Mouse (Mus musculus): Measurements from ENCODE around the gene Henmt1. TPM values are rescaled to one million over a fixed set of nuclear protein-coding genes. Genes with fewer than 3 reads are reported as not detected.

The Henmt1 gene
- total RNA-seq (2021), result 1 to 10 TPM; 2.1 to 2.3 TPM
- long read RNA-seq, experiment 1, partial matches to known transcripts, result 0 of 3 reads
- long read RNA-seq, experiment 1, other reads (novel, unspliced or antisense), result 1 of 3 reads
- long read RNA-seq, experiment 2, result 0 reads

GRCm38 (mm10) chr3:108939573-108939972, at the start of gene Henmt1:
Gene Henmt1 (plus strand): TSS chr3:108939873.
- intact Hi-C loops (cut with DNase I), result no loop called here
- H3K4me3 ChIP-seq, result peak within 1 kb of the TSS; percentile 13; the same call in 1 of the 2 replicates
- TF ChIP-seq CTCF (IDR thresholded peaks at IDR 0.05), result no peak
- H3K27ac ChIP-seq, result no peak within 1 kb of the TSS
- no peak for DNase-seq (ENCODE audit: extremely low spot score in 1 of 2, low spot score in 2 of 2)

- no peak for TF ChIP-seq CTCF (IDR thresholded peaks at IDR 0.05)
- intact Hi-C loops (cut with DNase I), result no loop called here
- Histone ChIP-seq H3K27ac (no peak within 1 kb of the TSS), H3K4me3 (no peak within 1 kb of the TSS)
- DNase-seq (ENCODE audit: extremely low spot score in 1 of 2, low spot score in 2 of 2), result no peak
These were observed 49.8 kb upstream of the Henmt1 start, which contains the start of gene Fndc7 for GRCm38 (mm10) chr3:108889908-108890307. Gene Fndc7 (minus strand): TSS chr3:108890008.

DNA sequence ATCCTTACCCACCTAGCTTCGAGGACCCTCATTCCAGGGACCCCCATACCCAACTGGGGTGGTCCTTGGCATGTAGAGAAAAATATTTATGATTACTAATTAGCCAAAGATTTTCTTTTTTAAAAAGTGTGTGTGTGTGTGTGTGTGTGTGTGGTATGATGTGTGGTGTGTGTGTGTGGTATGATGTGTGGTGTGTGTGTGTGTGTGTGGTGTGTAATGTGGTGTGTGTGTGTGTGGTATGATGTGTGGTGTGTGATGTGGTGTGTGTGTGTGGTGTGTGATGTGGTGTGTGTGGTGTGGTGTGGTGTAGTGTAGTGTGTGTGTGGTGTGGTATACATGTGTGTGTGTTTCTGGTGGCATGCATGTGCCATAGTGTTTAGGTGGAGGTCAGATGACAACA, 47.6 kb upstream of the Henmt1 start:
- H3K27ac ChIP-seq, result no peak overlapping the region
- intact Hi-C loops (cut with DNase I), result no loop called here
- no peak overlapping the region for H3K4me3 ChIP-seq

GRCm38 (mm10) chr3:108892914-108893313, 46.8 kb upstream of the Henmt1 start:
- DNase-seq (ENCODE audit: extremely low spot score in 1 of 2, low spot score in 2 of 2), result no peak
- intact Hi-C loops (cut with DNase I), result no loop called here
- H3K27ac ChIP-seq, result no peak overlapping the region
- no peak for TF ChIP-seq CTCF (IDR thresholded peaks at IDR 0.05)
- no peak overlapping the region for H3K4me3 ChIP-seq

More for the DNA sequence above, 47.6 kb upstream of the Henmt1 start:
- TF ChIP-seq CTCF (IDR thresholded peaks at IDR 0.05), result no peak
- no peak for DNase-seq (ENCODE audit: extremely low spot score in 1 of 2, low spot score in 2 of 2)

DNA sequence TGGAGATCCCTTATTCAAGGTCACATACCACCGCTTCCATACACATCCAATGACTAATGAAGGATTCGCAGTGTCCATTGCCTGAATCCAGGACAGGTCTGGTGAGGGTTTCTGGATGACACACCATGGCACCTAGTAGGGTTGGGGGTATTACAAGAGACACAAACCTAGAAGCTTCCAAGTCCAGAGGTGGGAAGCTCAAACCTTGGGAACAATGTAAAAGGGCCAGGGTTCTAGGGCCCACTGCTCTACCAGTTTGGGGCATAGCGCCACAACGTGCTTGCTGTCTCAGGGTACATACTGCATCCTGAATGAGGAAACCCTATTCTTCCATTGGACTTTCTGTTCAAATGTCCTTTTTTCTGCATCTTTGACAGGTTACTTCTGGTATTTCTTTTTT, 41.0 kb upstream of the Henmt1 start:
- no peak overlapping the region for H3K27ac ChIP-seq
- DNase-seq (ENCODE audit: extremely low spot score in 1 of 2, low spot score in 2 of 2), result no peak
- no peak overlapping the region for H3K4me3 ChIP-seq
- TF ChIP-seq CTCF (IDR thresholded peaks at IDR 0.05), result no peak
- intact Hi-C loops (cut with DNase I), result no loop called here

DNA sequence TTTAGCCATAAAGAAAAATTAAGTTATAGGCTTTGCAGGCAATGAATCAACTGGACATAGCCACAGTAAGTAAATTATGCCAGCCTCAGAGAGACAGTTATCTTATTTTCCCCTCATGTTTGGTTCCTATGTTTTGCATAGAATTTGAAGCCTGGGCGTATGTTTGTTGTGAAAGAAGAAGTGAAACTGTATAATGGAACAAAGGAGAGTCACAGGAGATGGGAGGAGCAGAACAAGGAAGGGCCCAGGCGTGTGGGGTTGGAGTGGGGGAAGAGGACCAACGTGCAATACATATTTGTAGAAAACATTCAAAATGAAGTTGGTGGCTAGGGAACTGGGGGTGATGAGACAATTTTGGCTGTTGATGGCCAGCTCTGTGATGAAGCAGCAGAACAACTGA, 39.5 kb upstream of the Henmt1 start:
- no peak overlapping the region for H3K4me3 ChIP-seq
- intact Hi-C loops (cut with DNase I), result loop anchor here (5.0 to 10.0 kb wide), 2 partner anchors 198 to 235 kb away; no protein-coding TSS in a partner anchor
- no peak for DNase-seq (ENCODE audit: extremely low spot score in 1 of 2, low spot score in 2 of 2)
- TF ChIP-seq CTCF (IDR thresholded peaks at IDR 0.05), result no peak
- H3K27ac ChIP-seq, result no peak overlapping the region

GRCm38 (mm10) chr3:108900681-108901080, 39.0 kb upstream of the Henmt1 start:
- Histone ChIP-seq H3K4me3 (no peak overlapping the region), H3K27ac (no peak overlapping the region)
- TF ChIP-seq CTCF (IDR thresholded peaks at IDR 0.05), result no peak
- intact Hi-C loops (cut with DNase I), result loop anchor here (5.0 to 10.0 kb wide), 2 partner anchors 198 to 236 kb away; no protein-coding TSS in a partner anchor
- DNase-seq (ENCODE audit: extremely low spot score in 1 of 2, low spot score in 2 of 2), result no peak

GRCm38 (mm10) chr3:108902038-108902437, 37.6 kb upstream of the Henmt1 start:
- Histone ChIP-seq H3K27ac (no peak overlapping the region), H3K4me3 (no peak overlapping the region)
- no peak for DNase-seq (ENCODE audit: extremely low spot score in 1 of 2, low spot score in 2 of 2)
- intact Hi-C loops (cut with DNase I), result loop anchor here (5.0 to 10.0 kb wide), 2 partner anchors 200 to 237 kb away; no protein-coding TSS in a partner anchor
- peak; percentile 49 for TF ChIP-seq CTCF (IDR thresholded peaks at IDR 0.05)

- Histone ChIP-seq H3K27ac (no peak overlapping the region), H3K4me3 (no peak overlapping the region)
- intact Hi-C loops (cut with DNase I), result loop anchor here (5.0 to 10.0 kb wide), 2 partner anchors 201 to 238 kb away; no protein-coding TSS in a partner anchor
- no peak for TF ChIP-seq CTCF (IDR thresholded peaks at IDR 0.05)
- no peak for DNase-seq (ENCODE audit: extremely low spot score in 1 of 2, low spot score in 2 of 2)
These were observed 36.7 kb upstream of the Henmt1 start for GRCm38 (mm10) chr3:108902934-108903333.

- Histone ChIP-seq H3K4me3 (peak overlapping the region; percentile 63), H3K27ac (peak overlapping the region; percentile 97)
- intact Hi-C loops (cut with DNase I), result loop anchor here (2.0 to 5.0 kb wide), 5 partner anchors 52 to 152 kb away; partner anchors contain the start of genes Fam102b and Stxbp3
- no peak for DNase-seq (ENCODE audit: extremely low spot score in 1 of 2, low spot score in 2 of 2)
- TF ChIP-seq CTCF (IDR thresholded peaks at IDR 0.05), result no peak
These were observed 29.2 kb upstream of the Henmt1 start for GRCm38 (mm10) chr3:108910303-108911080.

DNA sequence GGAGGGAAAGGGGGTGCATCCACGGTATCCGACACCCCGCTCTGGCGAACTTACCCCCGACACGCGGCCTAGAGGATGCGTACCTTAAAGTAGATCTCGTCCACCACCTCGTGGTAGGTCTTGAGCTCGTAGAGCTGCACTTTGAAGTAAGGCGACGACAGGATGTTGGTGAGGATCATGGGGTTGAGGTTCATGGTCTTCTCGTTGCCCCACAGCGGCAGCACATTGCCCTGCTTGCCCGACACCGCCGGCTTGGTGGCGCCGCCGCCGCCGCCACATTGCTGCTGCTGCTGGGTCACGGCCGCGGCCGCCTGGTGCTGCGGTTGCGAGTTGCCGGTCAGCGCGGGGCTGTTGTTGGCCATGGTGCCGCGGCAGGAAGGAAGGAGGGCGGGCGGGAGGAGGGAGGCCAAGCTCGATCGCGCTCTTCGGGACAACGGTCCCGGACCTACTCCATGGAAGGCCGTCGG, 28.6 kb upstream of the Henmt1 start:
- peak overlapping the region; percentile 97 for H3K27ac ChIP-seq

More for the DNA sequence above, 28.6 kb upstream of the Henmt1 start:
- H3K4me3 ChIP-seq, result peak overlapping the region; percentile 63
- intact Hi-C loops (cut with DNase I), result loop anchor here (2.0 to 5.0 kb wide), 5 partner anchors 51 to 151 kb away; partner anchors contain the start of genes Fam102b and Stxbp3
- TF ChIP-seq CTCF (IDR thresholded peaks at IDR 0.05), result peak; percentile 32
- DNase-seq (ENCODE audit: extremely low spot score in 1 of 2, low spot score in 2 of 2), result peak; percentile 44

Measured in left cerebral cortex, adult 2 months (tissue).